Mouse (Mus musculus): ENCODE measurements around the gene Tmem87a.

DNA sequence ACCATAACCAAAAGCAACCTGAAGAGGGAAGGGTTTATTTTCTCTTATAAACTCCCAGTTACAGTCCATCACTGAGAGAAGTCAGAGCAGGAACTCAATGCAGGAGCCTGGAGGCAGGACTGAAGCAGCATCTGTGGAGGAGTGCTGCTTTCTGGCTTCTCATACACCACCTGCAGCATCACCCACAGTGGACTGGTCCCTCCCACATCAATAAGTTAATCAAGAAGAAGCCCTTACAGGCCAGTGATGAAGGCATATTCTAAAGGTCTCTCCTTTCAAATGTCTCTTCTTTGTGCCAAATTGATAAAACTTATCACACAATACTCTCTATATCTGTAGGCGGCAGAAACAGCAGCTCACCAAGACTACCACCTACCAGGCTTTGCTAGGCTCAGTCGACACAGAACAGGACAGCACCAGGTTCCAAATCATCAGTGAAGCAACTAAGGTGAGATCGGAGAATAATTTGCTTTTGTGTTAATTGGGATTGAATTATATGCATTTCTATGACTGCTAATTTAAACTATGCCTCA is 7.2 kb upstream of the Tmem87a start:
- no peak for TF ChIP-seq CTCF (IDR thresholded peaks at IDR 0.05; ENCODE audit: borderline replicate concordance, control insufficient read depth, extremely low read depth, insufficient read depth, low read length, poor library complexity)
- no peak for TF ChIP-seq POLR2A (IDR thresholded peaks at IDR 0.05; ENCODE audit: control insufficient read depth, extremely low read depth, insufficient read depth, low read length, poor library complexity)
